Mouse (Mus musculus) CH12.LX (cell line): ENCODE data around the gene Slc9a8. TPM values are rescaled to one million over a fixed set of nuclear protein-coding genes. Genes with fewer than 3 reads are reported as not detected.
A peak's percentile ranks its signal among the peaks of the same experiment; 100 is the strongest.

Experiments
- DNase-seq: peaks from one replicate; pipeline ENCODE4 v3.0.0-alpha.2; 2013; ENCODE audit errors: extremely low read depth
- H3K27ac ChIP-seq: 2 replicates; pipeline ENCODE4 v1.5.1; 2012; ENCODE audit warnings: low read depth, mild to moderate bottlenecking, control low read depth, moderate library complexity; ENCODE audit not compliant: insufficient read depth
- H3K27me3 ChIP-seq: replicated peaks from 2 replicates; pipeline ENCODE3; 2012; ENCODE audit warnings: inconsistent platforms
- H3K36me3 ChIP-seq, 2 experiments: replicated peaks in 1 of 2; 2 replicates each; pipeline versions ENCODE3 to v1.6.1; 2012; ENCODE audit warnings: inconsistent platforms in 1 of 2, low read length in 1 of 2, mild to moderate bottlenecking in 1 of 2, mixed read lengths in 1 of 2, moderate library complexity in 1 of 2; ENCODE audit not compliant: control insufficient read depth in 1 of 2, insufficient read depth in 1 of 2
- H3K4me1 ChIP-seq, 2 experiments: 2 replicates each; pipeline ENCODE4 v1.6.1; 2012; ENCODE audit warnings: inconsistent platforms in 1 of 2, moderate library complexity in 1 of 2; ENCODE audit not compliant: insufficient read depth in 2 of 2, control insufficient read depth in 1 of 2
- H3K4me2 ChIP-seq: 2 replicates; pipeline ENCODE4 v1.6.1; 2012; ENCODE audit warnings: low read depth, mild to moderate bottlenecking, control low read depth; ENCODE audit not compliant: poor library complexity, insufficient read depth, severe bottlenecking
- H3K4me3 ChIP-seq, 3 experiments: fragments of 150-350 bp in 1 of 3; sonication (generic) in 1 of 3; replicated peaks in 1 of 3; 2 replicates each; pipeline versions ENCODE3 to v1.5.1; 2011 to 2012; ENCODE audit warnings: low read depth in 2 of 3, low read length in 2 of 3, mild to moderate bottlenecking in 2 of 3, moderate library complexity in 2 of 3, control low read depth in 1 of 3, improper control_type of control experiment in 1 of 3, inconsistent platforms in 1 of 3, mixed read lengths in 1 of 3; ENCODE audit not compliant: poor library complexity in 1 of 3
- H3K79me2 ChIP-seq: replicated peaks from 2 replicates; pipeline ENCODE4 v1.6.1; 2012; ENCODE audit warnings: mild to moderate bottlenecking, moderate library complexity; ENCODE audit not compliant: control insufficient read depth, poor library complexity, insufficient read depth, severe bottlenecking; ENCODE audit errors: extremely low read depth
- H3K9ac ChIP-seq: 2 replicates; pipeline ENCODE4 v1.6.1; 2012; ENCODE audit warnings: low read depth, mild to moderate bottlenecking, control low read depth, moderate library complexity; ENCODE audit not compliant: insufficient read depth
- H3K9me3 ChIP-seq: replicated peaks from 2 replicates; pipeline ENCODE3; 2012; ENCODE audit warnings: low read length, inconsistent platforms, mixed read lengths
- BHLHE40 ChIP-seq: IDR thresholded peaks from 2 replicates; pipeline ENCODE4 v1.6.1; 2011; ENCODE audit warnings: mild to moderate bottlenecking, low read depth, low read length, improper control_type of control experiment
- CHD1 ChIP-seq: IDR thresholded peaks from 2 replicates; pipeline ENCODE4 v1.6.1; 2012; ENCODE audit warnings: low read depth, low read length, improper control_type of control experiment, inconsistent platforms
- CTCF ChIP-seq, 2 experiments: IDR thresholded peaks in 1 of 2; conservative IDR thresholded peaks in 1 of 2; 2 replicates each; pipeline ENCODE4 v1.5.1; 2011 to 2012; ENCODE audit warnings: low read depth in 2 of 2, low read length in 2 of 2, improper control_type of control experiment in 1 of 2, inconsistent platforms in 1 of 2, mild to moderate bottlenecking in 1 of 2, moderate library complexity in 1 of 2
- ELF1 ChIP-seq: IDR thresholded peaks from 2 replicates; pipeline ENCODE4 v1.6.1; 2014; ENCODE audit warnings: low read depth, mild to moderate bottlenecking, inconsistent platforms, low read length, improper control_type of control experiment
- ETS1 ChIP-seq: conservative IDR thresholded peaks from 2 replicates; pipeline ENCODE4 v1.6.1; 2012; ENCODE audit warnings: low read depth, mild to moderate bottlenecking, inconsistent platforms, low read length, improper control_type of control experiment, moderate library complexity
- IRF4 ChIP-seq: IDR thresholded peaks from 2 replicates; pipeline ENCODE4 v1.6.1; 2014; ENCODE audit warnings: low read depth, mild to moderate bottlenecking, inconsistent platforms, low read length, improper control_type of control experiment
- JUN ChIP-seq: IDR thresholded peaks from 2 replicates; pipeline ENCODE4 v1.6.1; 2011; ENCODE audit warnings: low read depth, mild to moderate bottlenecking, low read length, improper control_type of control experiment, moderate library complexity; ENCODE audit not compliant: insufficient read depth
- JUND ChIP-seq: conservative IDR thresholded peaks from 2 replicates; pipeline ENCODE4 v1.6.1; 2011; ENCODE audit warnings: low read depth, low read length, improper control_type of control experiment
- MAX ChIP-seq: IDR thresholded peaks from 2 replicates; pipeline ENCODE4 v1.6.1; 2011; ENCODE audit warnings: low read length, improper control_type of control experiment
- MAZ ChIP-seq: IDR thresholded peaks from 2 replicates; pipeline ENCODE4 v1.6.1; 2012; ENCODE audit warnings: low read depth, mild to moderate bottlenecking, inconsistent platforms, low read length, improper control_type of control experiment, moderate library complexity
- MXI1 ChIP-seq: IDR thresholded peaks from 2 replicates; pipeline ENCODE4 v1.6.1; 2011; ENCODE audit warnings: mild to moderate bottlenecking, low read depth, low read length, improper control_type of control experiment
- MYC ChIP-seq: IDR thresholded peaks from 2 replicates; pipeline ENCODE4 v1.6.1; 2011; ENCODE audit warnings: low read depth, mild to moderate bottlenecking, improper control_type of control experiment, low read length
- NELFE ChIP-seq: IDR thresholded peaks from 2 replicates; pipeline ENCODE4 v1.6.1; 2011; ENCODE audit warnings: low read depth, low read length, improper control_type of control experiment
- POLR2A ChIP-seq: IDR thresholded peaks from 2 replicates; pipeline ENCODE4 v1.6.1; 2011; ENCODE audit warnings: low read depth, mild to moderate bottlenecking, improper control_type of control experiment, low read length
- RCOR1 ChIP-seq: conservative IDR thresholded peaks from 2 replicates; pipeline ENCODE4 v1.6.1; 2012; ENCODE audit warnings: low read depth, mild to moderate bottlenecking, inconsistent platforms, low read length, improper control_type of control experiment
- USF2 ChIP-seq: conservative IDR thresholded peaks from 2 replicates; pipeline ENCODE4 v1.6.1; 2011; ENCODE audit warnings: low read depth, low read length, improper control_type of control experiment
- ZC3H11A ChIP-seq: IDR thresholded peaks from 2 replicates; pipeline ENCODE4 v1.6.1; 2012; ENCODE audit warnings: low read depth, mild to moderate bottlenecking, inconsistent platforms, low read length, improper control_type of control experiment
- ZKSCAN1 ChIP-seq: IDR thresholded peaks from 2 replicates; pipeline ENCODE4 v1.6.1; 2012; ENCODE audit warnings: low read depth, inconsistent platforms, low read length, improper control_type of control experiment, borderline replicate concordance
- dilution Hi-C: fragments of 300-500 bp; cut with MboI; formaldehyde crosslinking; loops from 2 replicates; pipeline ENCODE4 v1.14.3; 2020; ENCODE audit warnings: low sequenced_read_pairs; ENCODE audit not compliant: extremely low pct_unique_long_range_greater_than_20kb, extremely low pct_ligation_motif_present
- in situ Hi-C: fragments of 300-500 bp; cut with MboI; formaldehyde crosslinking; loops from 3 replicates; pipeline ENCODE4 v1.14.3; 2019; ENCODE audit warnings: low sequenced_read_pairs, low pct_ligation_motif_present, low pct_unique_long_range_greater_than_20kb, mixed read lengths
- polyA plus RNA-seq: library from polyadenylated mRNA; unstranded; fragments of >175 nt; gene quantifications from 2 replicates; pipeline ENCODE4 v1.2.1, GENCODE M21; 2012; ENCODE audit warnings: low read depth; ENCODE audit not compliant: insufficient read length
- total RNA-seq, 2 experiments: library from RNA; depleted of rRNA; stranded (reverse); fragments of 300-350 nt in 1 of 2; fragments of >200 nt in 1 of 2; gene quantifications; 2 replicates each; pipeline ENCODE4 v1.2.3; 2012 to 2014

The Slc9a8 gene
- total and polyA plus RNA-seq, 3 experiments = 14.5 to 26.0 (median 25.0) TPM

DNA sequence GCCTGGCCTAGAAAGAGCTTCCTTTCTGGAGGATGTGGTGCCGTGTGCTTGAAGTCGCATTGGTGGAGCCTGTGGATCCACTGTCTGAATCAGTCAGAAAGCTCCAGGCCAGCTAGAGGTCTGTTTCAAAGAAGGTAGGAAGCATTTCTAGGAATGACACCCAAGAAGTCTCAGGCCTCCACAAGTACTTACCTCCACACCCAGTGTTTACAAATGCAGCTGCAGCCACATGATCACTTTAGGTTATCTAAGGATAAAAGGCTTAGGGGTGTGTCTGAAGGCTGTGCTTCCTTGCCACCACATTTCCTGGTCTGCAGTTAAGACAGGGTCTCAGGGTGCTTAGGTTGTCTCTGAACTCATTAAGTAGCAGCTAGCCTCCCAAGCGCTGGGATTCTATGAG lies 3.0 kb downstream of the Slc9a8 start:
- Histone ChIP-seq H3K36me3 (peaks cover 51 to 65% of the 10 kb centered on the region in 2 experiments), H3K27ac (no peak overlapping the region)
- dilution Hi-C loops = no loop called here
- TF ChIP-seq MYC (no peak), MAX (no peak), MXI1 (no peak), ETS1 (no peak), USF2 (no peak), ZKSCAN1 (no peak), NELFE (no peak), POLR2A (no peak)
- TF ChIP-seq, all 38 proteins: peak for 0
- Histone ChIP-seq H3K9me3 (no peaks in the 10 kb centered on the region), H3K4me2 (no peak overlapping the region), H3K4me1 (peaks cover 2 to 58% of the 10 kb centered on the region in 2 experiments; a peak in 2 of 4 replicates), H3K4me3 (no peak overlapping the region), H3K27me3 (no peaks in the 10 kb centered on the region), H3K9ac (no peak overlapping the region), H3K79me2 (peaks cover 35% of the 10 kb centered on the region)
- in situ Hi-C loops = loop anchor here (5.0 to 25.0 kb wide), 3 partner anchors 33 to 360 kb away; partner anchors contain the start of gene Znfx1
- DNase-seq = no peak

DNA sequence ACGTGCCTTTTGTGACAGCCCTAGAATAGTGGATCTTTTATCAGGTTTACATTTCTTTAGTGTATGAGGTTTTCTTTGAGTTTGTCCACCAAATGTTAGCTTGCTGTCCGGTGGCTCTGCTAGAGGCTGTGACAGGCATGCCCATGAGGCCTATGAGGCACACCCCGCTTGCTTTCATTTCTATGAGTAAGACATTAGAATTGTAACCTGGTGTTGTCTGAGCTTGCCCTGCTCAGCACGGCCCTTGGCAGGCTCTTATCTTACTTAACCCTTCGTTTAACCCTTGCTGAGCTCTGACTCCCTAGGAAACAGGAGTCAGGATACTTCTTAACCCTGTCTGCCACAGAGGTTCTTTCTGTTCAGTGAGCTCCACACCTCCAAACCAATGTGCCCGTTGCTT lies 3.9 kb downstream of the Slc9a8 start:
- Histone ChIP-seq H3K36me3 (peaks cover 56 to 69% of the 10 kb centered on the region in 2 experiments), H3K27ac (no peak overlapping the region)
- dilution Hi-C loops = no loop called here

DNA sequence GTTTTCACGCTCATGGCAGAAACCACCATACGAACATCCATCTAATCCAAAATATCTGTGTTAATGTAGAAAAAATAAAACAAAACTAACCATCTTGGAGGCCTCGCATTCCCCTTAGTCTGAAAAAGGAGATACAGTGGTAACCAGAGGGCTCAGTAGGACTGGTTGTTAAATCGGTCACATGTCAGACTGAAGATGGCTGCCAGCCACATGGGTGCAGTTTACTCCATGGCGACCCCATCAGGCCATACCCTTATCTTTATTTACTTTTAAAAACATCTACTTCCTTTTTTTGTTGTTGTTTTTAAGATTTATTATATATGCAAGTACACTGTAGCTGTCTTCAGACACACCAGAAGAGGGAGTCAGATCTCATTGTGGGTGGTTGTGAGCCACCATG lies 8.1 kb downstream of the Slc9a8 start:
- Histone ChIP-seq H3K79me2 (peaks cover 4% of the 10 kb centered on the region), H3K9me3 (no peaks in the 10 kb centered on the region), H3K4me2 (no peak overlapping the region), H3K27me3 (no peaks in the 10 kb centered on the region), H3K4me3 (no peak overlapping the region), H3K4me1 (peaks cover 2 to 43% of the 10 kb centered on the region in 2 experiments; a peak in 2 of 4 replicates), H3K9ac (no peak overlapping the region), H3K27ac (no peak overlapping the region), H3K36me3 (peaks cover 75 to 88% of the 10 kb centered on the region in 2 experiments)
- no peak for DNase-seq
- dilution Hi-C loops = no loop called here
- in situ Hi-C loops = loop anchor here (10.0 kb wide), 1 partner anchor 365 kb away; the partner anchor contains the start of gene Znfx1
- TF ChIP-seq RCOR1 (no peak), POLR2A (no peak), CTCF (conservative IDR thresholded peaks at IDR 0.05 in 1 of 2, IDR thresholded peaks at IDR 0.05 in 1 of 2; ENCODE audit: low read depth in 2 of 2, low read length in 2 of 2) (0 out of 4 replicates have a peak, but pooled peaks of 1 of the 2 experiments have one; percentile 6), JUN (no peak), IRF4 (no peak), CHD1 (no peak), MAZ (no peak)

More for the DNA sequence above, 3.9 kb downstream of the Slc9a8 start:
- Histone ChIP-seq H3K9ac (no peak overlapping the region), H3K9me3 (no peaks in the 10 kb centered on the region), H3K4me3 (no peak overlapping the region), H3K4me1 (peaks cover 0 to 53% of the 10 kb centered on the region in 2 experiments; a peak in 2 of 4 replicates), H3K4me2 (no peak overlapping the region), H3K27me3 (no peaks in the 10 kb centered on the region), H3K79me2 (peaks cover 34% of the 10 kb centered on the region)
- in situ Hi-C loops = loop anchor here (10.0 kb wide), 1 partner anchor 361 kb away; the partner anchor contains the start of gene Znfx1
- TF ChIP-seq ELF1 (no peak), USF2 (no peak), BHLHE40 (no peak), ZC3H11A (no peak), JUND (no peak)
- no peak for DNase-seq
